Mouse (Mus musculus) inflammation-experienced regulatory T-cells, adult 6 months (primary cell): Measurements from ENCODE around the gene Lrrc41. TPM values are rescaled to one million over a fixed set of nuclear protein-coding genes. Genes with fewer than 3 reads are reported as not detected.

Source experiments
- polyA plus RNA-seq, 3 experiments: library from polyadenylated mRNA; unstranded; fragments of 100-300 nt; shearing (Covaris generic); gene quantifications; one replicate each; pipeline ENCODE4 v1.2.1; 2017

The Lrrc41 gene
- polyA plus RNA-seq, 3 experiments from 2014 or later = 16.5 to 19.0 (median 18.0) TPM

Other genes with a start within 250 kb of the Lrrc41 start
- gene Mob3c, start 247.2 kb upstream of the Lrrc41 start, polyA plus RNA-seq = 10 to 100 TPM in 2 of 3 experiments, 1 to 10 TPM in 1; 8.4 to 12.4 (median 10.2) TPM
- gene Mknk1, start 236.1 kb upstream of the Lrrc41 start, polyA plus RNA-seq = 10 to 100 TPM; 34.8 to 45.1 (median 41.8) TPM
- gene Kncn, start 190.9 kb upstream of the Lrrc41 start, polyA plus RNA-seq = not detected
- not detected for gene 6430628N08Rik, start 184.6 kb upstream of the Lrrc41 start, polyA plus RNA-seq
- not detected for gene Dmbx1, start 135.3 kb upstream of the Lrrc41 start, polyA plus RNA-seq
- gene Faah, start 57.3 kb upstream of the Lrrc41 start, polyA plus RNA-seq = 10 to 100 TPM; 29.0 to 64.8 (median 60.3) TPM
- 10 to 100 TPM; 21.2 to 33.3 (median 29.9) TPM for gene Nsun4, start 21.4 kb upstream of the Lrrc41 start, polyA plus RNA-seq
- 100 to 1,000 TPM; 803 to 910 (median 862) TPM for gene Uqcrh, start 198 bp upstream of the Lrrc41 start, polyA plus RNA-seq
- gene Rad54l, start 48.4 kb downstream of the Lrrc41 start, polyA plus RNA-seq = 10 to 100 TPM in 1 of 3 experiments, 1 to 10 TPM in 2; 4.6 to 23.5 (median 5.7) TPM
- gene Pomgnt1, start 48.6 kb downstream of the Lrrc41 start, polyA plus RNA-seq = 10 to 100 TPM in 1 of 3 experiments, 1 to 10 TPM in 2; 7.5 to 11.5 (median 7.7) TPM
- under 1 TPM; 0.43 to 0.75 (median 0.63) TPM for gene Lurap1, start 76.1 kb downstream of the Lrrc41 start, polyA plus RNA-seq
- not detected for gene Tspan1, start 92.3 kb downstream of the Lrrc41 start, polyA plus RNA-seq
- gene 1700042G07Rik, start 98.1 kb downstream of the Lrrc41 start, polyA plus RNA-seq = not detected
- gene Gm49337, start 98.1 kb downstream of the Lrrc41 start, polyA plus RNA-seq = not detected
- 1 to 10 TPM; 1.2 to 3.4 (median 2.3) TPM for gene Pik3r3, start 146.3 kb downstream of the Lrrc41 start, polyA plus RNA-seq